Mouse (Mus musculus) frontal cortex, postnatal 36 days (tissue): ENCODE results near the gene Hdac7.

Experiments used
- DNase-seq, 2 experiments: peaks; one replicate each; pipeline ENCODE4 v3.0.0; 2022; ENCODE audit warnings: low spot score in 2 of 2

The Hdac7 gene

GRCm38 (mm10) chr15:97789761-97790505 is 54.4 kb downstream of the Hdac7 start:
- DNase-seq: peak in 1 of 2 experiments; percentile 51

GRCm38 (mm10) chr15:97788821-97789220 is 55.5 kb downstream of the Hdac7 start:
- peak; percentile 57 to 77 for DNase-seq

GRCm38 (mm10) chr15:97787799-97788667 is 56.3 kb downstream of the Hdac7 start:
- peak in 1 of 2 experiments; percentile 26 for DNase-seq

DNA sequence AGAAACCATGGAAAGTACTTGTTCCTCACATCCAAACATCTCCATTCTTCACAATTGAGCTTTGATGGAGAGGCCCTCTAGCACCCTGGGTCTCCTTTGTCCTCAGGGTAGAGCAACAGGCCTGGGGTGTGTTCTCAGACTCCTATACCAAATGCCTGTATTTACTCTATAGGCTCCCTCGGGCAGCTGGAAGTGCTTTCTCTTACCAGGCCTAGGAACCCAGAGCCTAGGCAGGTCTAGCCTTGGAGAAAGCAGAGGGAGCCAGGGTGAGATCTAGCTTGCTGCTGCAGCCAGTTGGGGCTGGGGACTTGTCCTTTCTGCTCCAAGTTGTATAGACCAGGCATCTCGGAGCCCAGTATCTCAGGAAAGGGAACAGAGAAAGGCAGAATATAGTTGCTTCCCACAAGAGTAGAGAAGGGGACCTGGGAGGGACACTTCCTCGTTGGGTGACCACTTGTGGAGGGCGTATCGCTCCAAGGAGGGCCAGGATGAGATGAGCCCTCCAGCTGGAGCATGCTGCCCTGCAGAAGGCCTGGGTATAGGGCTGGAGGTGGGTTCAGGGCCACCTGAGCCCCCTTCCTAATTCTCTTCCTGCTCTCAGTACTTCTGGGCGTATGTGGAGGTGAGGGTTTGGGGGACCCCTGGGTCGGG is 57.0 kb downstream of the Hdac7 start:
- DNase-seq: peak in 1 of 2 experiments; percentile 22

- peak in 1 of 2 experiments; percentile 41 for DNase-seq
Measured at GRCm38 (mm10) chr15:97786412-97787112, 57.7 kb downstream of the Hdac7 start.

DNA sequence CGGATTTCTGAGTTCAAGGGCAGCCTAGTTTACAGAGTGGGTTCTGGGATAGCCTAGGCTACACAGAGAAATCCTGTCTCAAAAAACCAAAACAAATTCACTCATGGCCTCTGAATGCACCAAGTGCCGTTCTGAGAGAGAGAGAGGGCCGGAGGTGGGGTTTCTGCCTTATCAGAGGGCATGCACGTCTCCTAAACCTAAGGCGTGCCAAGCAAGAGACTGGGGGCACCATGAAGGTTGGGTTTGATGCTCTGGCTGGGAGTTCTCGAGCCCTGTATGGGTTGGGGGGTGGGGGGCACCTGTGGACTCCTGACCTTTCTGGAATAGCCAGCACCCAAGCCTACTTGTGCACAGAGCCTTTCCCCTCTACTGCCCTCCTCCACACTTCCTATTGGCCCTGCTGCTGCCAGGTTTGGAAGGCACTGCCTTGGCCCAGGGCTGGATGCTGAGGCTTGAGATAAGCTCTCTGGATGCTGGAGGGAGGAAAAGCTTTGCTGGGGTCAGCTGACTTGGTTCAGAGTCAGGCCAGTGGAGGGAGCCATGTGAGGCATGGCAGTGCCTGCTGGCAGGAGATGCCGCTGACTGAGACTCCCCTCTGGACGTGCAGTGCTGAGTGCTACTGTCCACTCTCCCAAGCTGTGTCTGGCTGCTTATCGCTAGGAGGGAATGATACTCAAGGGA is 58.4 kb downstream of the Hdac7 start:
- DNase-seq: peak; percentile 36 to 40

DNA sequence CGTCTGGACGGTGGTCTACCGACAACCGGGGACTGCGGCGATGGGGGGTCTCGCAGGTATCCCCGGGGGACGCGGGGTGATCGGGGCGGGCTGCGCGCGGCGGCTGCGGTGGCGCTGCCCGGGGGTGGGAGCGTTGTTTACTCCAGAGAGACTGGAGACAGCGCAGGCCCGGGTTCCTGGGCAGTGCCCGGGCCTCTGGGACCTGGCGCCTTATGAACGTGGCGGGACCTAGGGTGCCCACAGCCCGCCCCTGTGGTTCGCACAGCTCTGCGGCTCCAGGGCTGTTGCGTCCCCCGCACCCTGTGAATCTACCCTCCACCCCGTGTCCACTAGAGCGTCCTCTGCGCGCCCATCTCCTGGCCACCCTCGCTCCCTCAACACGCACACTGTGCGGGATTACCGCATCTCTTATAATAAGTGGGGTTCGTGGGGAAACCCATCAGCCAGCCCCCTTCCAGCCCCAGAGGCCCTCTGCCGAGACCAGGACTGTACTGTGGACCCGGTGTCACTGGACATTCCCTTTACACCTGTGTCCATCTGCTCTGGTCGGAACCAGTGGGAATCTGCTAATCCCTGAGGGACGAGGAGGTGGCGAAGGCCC is 59.6 kb downstream of the Hdac7 start:
- peak; percentile 49 to 52 for DNase-seq

- peak; percentile 82 to 84 for DNase-seq
Measured at GRCm38 (mm10) chr15:97784092-97784559, 60.2 kb downstream of the Hdac7 start.

DNA sequence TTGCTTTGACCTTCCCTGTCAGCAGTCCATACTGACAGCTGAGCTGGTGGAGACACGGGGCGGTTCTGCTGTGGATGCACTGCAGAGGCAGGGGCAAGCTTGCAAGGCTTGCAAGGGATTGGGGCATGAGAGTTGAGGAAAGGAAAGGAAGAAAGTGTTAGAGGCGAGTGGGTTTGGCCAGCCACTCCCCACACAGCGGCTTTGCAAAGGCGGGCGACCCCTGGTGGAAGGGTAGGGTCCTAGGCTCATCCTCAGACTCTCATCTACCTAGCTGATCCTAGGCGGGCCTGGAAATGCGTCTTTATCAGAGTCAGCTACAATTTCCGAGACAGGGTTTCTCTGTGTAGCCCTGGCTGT is 61.6 kb downstream of the Hdac7 start:
- DNase-seq: peak in 1 of 2 experiments; percentile 24

GRCm38 (mm10) chr15:97781961-97782748 is 62.1 kb downstream of the Hdac7 start:
- peak in 1 of 2 experiments; percentile 15 for DNase-seq

GRCm38 (mm10) chr15:97780611-97781031 is 63.7 kb downstream of the Hdac7 start:
- peak; percentile 50 to 60 for DNase-seq

DNA sequence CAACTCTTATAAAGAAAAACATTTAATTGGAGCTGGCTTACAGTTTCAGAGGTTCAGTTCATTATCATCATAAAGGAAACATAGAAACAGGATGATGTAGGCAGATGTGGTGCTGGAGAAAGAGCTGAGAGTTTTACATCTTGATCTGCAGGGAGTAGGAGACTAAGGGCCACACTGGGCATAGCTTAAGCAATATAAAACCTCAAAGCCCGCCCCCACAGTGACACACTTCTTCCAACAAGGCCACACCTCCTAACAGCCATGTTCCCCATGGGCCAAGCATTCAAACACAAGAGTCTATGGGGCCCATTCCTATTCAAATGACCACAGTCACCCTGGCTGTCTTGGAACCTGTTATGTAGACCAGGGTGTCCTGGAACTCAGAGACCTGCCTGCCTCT is 64.7 kb downstream of the Hdac7 start:
- DNase-seq: no peak

GRCm38 (mm10) chr15:97778311-97779098 is 65.8 kb downstream of the Hdac7 start, which contains the start of gene Slc48a1:
Slc48a1 (plus strand) TSS chr15:97778520.
- DNase-seq: no peak

DNA sequence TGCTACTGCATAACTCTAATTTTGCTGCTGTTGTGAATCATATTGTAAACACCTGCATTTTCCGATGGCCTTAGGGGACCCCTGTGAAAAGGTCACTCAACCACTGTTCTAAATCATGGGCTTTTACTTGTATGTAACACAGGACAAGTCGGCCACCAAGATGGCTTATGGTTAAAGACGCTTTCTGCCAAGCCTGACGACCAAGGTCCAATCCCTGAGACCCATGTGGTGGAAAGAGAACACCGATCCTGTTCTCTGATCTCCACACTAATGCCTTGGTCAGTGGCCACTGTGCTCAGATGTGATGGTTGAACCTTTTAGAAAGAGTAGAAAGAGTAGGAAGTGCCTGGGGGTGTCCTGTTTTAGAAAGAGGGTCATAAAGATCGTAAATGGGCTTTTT is 67.4 kb downstream of the Hdac7 start:
- no peak for DNase-seq

GRCm38 (mm10) chr15:97776514-97776913 is 67.8 kb downstream of the Hdac7 start:
- DNase-seq: peak in 1 of 2 experiments; percentile 80

GRCm38 (mm10) chr15:97773961-97774370 is 70.3 kb downstream of the Hdac7 start:
- no peak for DNase-seq

DNA sequence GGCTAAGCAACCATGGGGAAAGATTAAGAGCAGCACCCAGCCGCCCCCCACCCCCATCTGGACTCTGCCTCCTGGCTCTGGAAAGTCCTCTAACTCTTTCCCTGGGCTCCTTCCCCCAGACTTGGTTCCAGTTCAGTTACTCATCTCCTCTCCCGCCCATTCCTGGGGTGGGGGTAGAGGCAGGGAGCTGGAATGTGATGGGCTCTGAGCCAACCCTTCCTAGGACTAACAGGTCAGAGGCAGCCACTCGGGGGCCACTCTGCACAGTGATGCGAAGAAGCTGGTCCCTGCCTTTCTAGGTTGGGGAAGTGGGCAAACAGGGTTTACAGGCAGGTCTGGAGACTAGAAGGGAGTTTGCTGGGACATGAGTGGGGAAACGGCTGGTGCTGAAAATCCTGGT is 71.2 kb downstream of the Hdac7 start:
- no peak for DNase-seq

DNA sequence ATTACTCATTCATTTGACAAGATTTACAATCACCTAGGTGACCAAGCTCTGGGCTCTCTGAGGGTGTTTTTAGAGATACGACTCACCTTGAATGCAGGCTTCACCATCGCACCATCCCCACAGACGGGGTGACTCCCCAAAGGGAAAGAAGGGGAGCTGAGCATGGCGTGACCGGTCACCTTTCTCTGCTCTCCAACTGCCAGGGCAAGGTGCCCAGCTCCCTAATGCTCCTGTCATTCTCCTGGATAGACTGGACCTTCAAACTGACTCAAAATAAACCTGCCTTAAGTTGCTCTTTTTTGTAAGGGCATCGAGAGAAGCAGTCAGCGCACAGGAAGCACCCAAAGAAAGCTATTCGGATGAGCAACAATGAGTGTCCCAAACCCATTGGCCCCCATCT is 74.0 kb downstream of the Hdac7 start:
- no peak for DNase-seq

GRCm38 (mm10) chr15:97768192-97768591 is 76.1 kb downstream of the Hdac7 start:
- DNase-seq: no peak
